Mouse (Mus musculus) embryonic facial prominence, embryonic 11.5 days (tissue): ENCODE measurements at regions not wholly inside any gene's neighbourhood (a gene's known extent, or its start where the extent isn't known, plus 50 kb on each side); places are given as distances from the start of the nearest gene placed in this dataset.

Experiments used
- ATAC-seq: fragments of 200-750 bp; cut with Nextera tagmentation; replicated peaks from 2 replicates; pipeline ENCODE4 v1.8.0; 2017; ENCODE audit warnings: low read depth; ENCODE audit not compliant: insufficient number of reproducible peaks, low FRiP score, low TSS enrichment
- DNase-seq: peaks from one replicate; pipeline ENCODE4 v3.0.0-alpha.2; 2015; ENCODE audit warnings: low spot score
- H3K27ac ChIP-seq: fragments of 300-500 bp; sonication (generic); replicated peaks from 2 replicates; pipeline ENCODE4 v1.5.1; 2014; ENCODE audit warnings: mild to moderate bottlenecking, low read depth, low read length, control low read depth
- H3K27me3 ChIP-seq: fragments of 300-500 bp; sonication (generic); 2 replicates; pipeline ENCODE4 v1.6.1; 2014; ENCODE audit warnings: mild to moderate bottlenecking, low read length, moderate library complexity, mixed read lengths; ENCODE audit not compliant: control insufficient read depth, insufficient read depth
- H3K36me3 ChIP-seq: fragments of 300-500 bp; sonication (generic); replicated peaks from 2 replicates; pipeline ENCODE4 v1.6.1; 2014; ENCODE audit warnings: low read depth, mild to moderate bottlenecking, low read length, moderate library complexity, mixed read lengths; ENCODE audit not compliant: control insufficient read depth, insufficient read depth
- H3K4me1 ChIP-seq: fragments of 300-500 bp; sonication (generic); 2 replicates; pipeline ENCODE4 v1.6.1; 2014; ENCODE audit warnings: low read length, mixed read lengths; ENCODE audit not compliant: control insufficient read depth, insufficient read depth
- H3K4me2 ChIP-seq: fragments of 300-500 bp; sonication (generic); 2 replicates; pipeline ENCODE4 v1.6.1; 2014; ENCODE audit warnings: low read depth, mild to moderate bottlenecking, control low read depth, low read length, moderate library complexity
- H3K4me3 ChIP-seq: fragments of 300-500 bp; sonication (generic); 2 replicates; pipeline ENCODE4 v1.5.1; 2014; ENCODE audit warnings: low read depth, low read length, control low read depth
- H3K9ac ChIP-seq: fragments of 300-500 bp; sonication (generic); replicated peaks from 2 replicates; pipeline ENCODE4 v1.6.1; 2014; ENCODE audit warnings: mild to moderate bottlenecking, control low read depth, low read length
- H3K9me3 ChIP-seq: fragments of 300-500 bp; sonication (generic); replicated peaks from 2 replicates; pipeline ENCODE4 v1.6.1; 2016; ENCODE audit warnings: mild to moderate bottlenecking, low read length, inconsistent platforms, mixed read lengths; ENCODE audit not compliant: control insufficient read depth
- whole genome bisulfite sequencing: fragments of 180-500 bp; shearing (Covaris S2); extraction: QIAGEN DNeasy Blood & Tissue Kit; methylation state at CpG from one replicate; pipeline ENCODE4 v1.1.7; 2014; 5-methylcytosine and 5-hydroxymethylcytosine counted together

GRCm38 (mm10) chr3:70860909-70861675 is 853.7 kb downstream of the Otol1 start:
- Histone ChIP-seq H3K4me2 (no peak overlapping the region), H3K4me3 (no peak overlapping the region), H3K27me3 (no peaks in the 10 kb centered on the region), H3K36me3 (no peaks in the 10 kb centered on the region), H3K9me3 (no peaks in the 10 kb centered on the region), H3K27ac (no peak overlapping the region), H3K4me1 (no peaks in the 10 kb centered on the region), H3K9ac (no peak overlapping the region)
- DNase-seq (no peak), ATAC-seq (no peak)
- 77% methylated on average over 8 of the region's 8 CpGs for WGBS

- H3K4me1 ChIP-seq, result no peaks in the 10 kb centered on the region
- no peaks in the 10 kb centered on the region for H3K27me3 ChIP-seq
- H3K9me3 ChIP-seq, result no peaks in the 10 kb centered on the region
- DNase-seq (peak; percentile 20), ATAC-seq (no peak)
- no peak overlapping the region for H3K27ac ChIP-seq
- H3K4me3 ChIP-seq, result no peak overlapping the region
- H3K4me2 ChIP-seq, result no peak overlapping the region
- no peaks in the 10 kb centered on the region for H3K36me3 ChIP-seq
- 68% methylated on average over 9 of the region's 9 CpGs for WGBS
- no peak overlapping the region for H3K9ac ChIP-seq
Measured at GRCm38 (mm10) chr3:70873688-70874551, 866.5 kb downstream of the Otol1 start.

GRCm38 (mm10) chr3:70874614-70875013 is 867.2 kb downstream of the Otol1 start:
- DNase-seq (no peak), ATAC-seq (no peak)
- H3K27me3 ChIP-seq, result no peaks in the 10 kb centered on the region
- no peak overlapping the region for H3K4me2 ChIP-seq
- H3K4me3 ChIP-seq, result no peak overlapping the region
- H3K4me1 ChIP-seq, result no peaks in the 10 kb centered on the region
- no peak overlapping the region for H3K9ac ChIP-seq
- H3K36me3 ChIP-seq, result no peaks in the 10 kb centered on the region
- 77% methylated on average over 3 of the region's 3 CpGs for WGBS
- no peak overlapping the region for H3K27ac ChIP-seq
- H3K9me3 ChIP-seq, result no peaks in the 10 kb centered on the region
